Mouse (Mus musculus) forebrain, embryonic 14.5 days (tissue): ENCODE measurements around the gene Manba. TPM values are rescaled to one million over a fixed set of nuclear protein-coding genes. Genes with fewer than 3 reads are reported as not detected.
A peak's percentile ranks its signal among the peaks of the same experiment; 100 is the strongest.
"Not testable (repeated sequence)": the region's sequence is repeated elsewhere in the genome, so short reads cannot be mapped to it uniquely, and the experiment has no call there.

Experiments used
- ATAC-seq: fragments of 200-750 bp; cut with Nextera tagmentation; 2 replicates; pipeline ENCODE4 v1.8.0; 2017; ENCODE audit warnings: mild to moderate bottlenecking, moderate library complexity
- DNase-seq: peaks from one replicate; pipeline ENCODE4 v3.0.0-alpha.2; 2015; ENCODE audit warnings: low spot score
- H3K27ac ChIP-seq: fragments of 300-500 bp; sonication (generic); 2 replicates; pipeline ENCODE4 v1.5.1; 2014; ENCODE audit warnings: low read depth, mild to moderate bottlenecking, control low read depth, low read length, moderate library complexity
- H3K27me3 ChIP-seq: fragments of 300-500 bp; sonication (generic); replicated peaks from 2 replicates; pipeline ENCODE4 v1.6.1; 2014; ENCODE audit warnings: low read length, control low read depth, mixed read lengths; ENCODE audit not compliant: control insufficient read depth, insufficient read depth
- H3K36me3 ChIP-seq: fragments of 300-500 bp; sonication (generic); 2 replicates; pipeline ENCODE4 v1.6.1; 2014; ENCODE audit warnings: low read length, control low read depth; ENCODE audit not compliant: control insufficient read depth, insufficient read depth
- H3K4me1 ChIP-seq: fragments of 300-500 bp; sonication (generic); 2 replicates; pipeline ENCODE4 v1.6.1; 2014; ENCODE audit warnings: antibody characterized with exemption, low read length, control low read depth; ENCODE audit not compliant: control insufficient read depth, insufficient read depth
- H3K4me2 ChIP-seq: fragments of 300-500 bp; sonication (generic); 2 replicates; pipeline ENCODE4 v1.6.1; 2014; ENCODE audit warnings: mild to moderate bottlenecking, control low read depth, low read length
- H3K4me3 ChIP-seq: fragments of 300-500 bp; sonication (generic); 2 replicates; pipeline ENCODE4 v1.5.1; 2014; ENCODE audit warnings: low read depth, low read length, control low read depth
- H3K9ac ChIP-seq: fragments of 300-500 bp; sonication (generic); 2 replicates; pipeline ENCODE4 v1.6.1; 2014; ENCODE audit warnings: mild to moderate bottlenecking, low read length, control low read depth, moderate library complexity
- H3K9me3 ChIP-seq: fragments of 300-500 bp; sonication (generic); replicated peaks from 2 replicates; pipeline ENCODE4 v1.6.1; 2016; ENCODE audit warnings: low read length, control low read depth, mixed read lengths; ENCODE audit not compliant: control insufficient read depth
- WGBS: fragments of 180-500 bp; shearing (Covaris S2); extraction: QIAGEN DNeasy Blood & Tissue Kit; methylation state at CpG from one replicate; pipeline ENCODE4 v1.1.7; 2014; 5-methylcytosine and 5-hydroxymethylcytosine counted together
- polyA plus RNA-seq: library from polyadenylated mRNA; unstranded; fragments of >200 nt; fragmentation: Nextera tagmentation; extraction: Ambion mirVana; gene quantifications from 2 replicates; pipeline ENCODE4 v1.2.1, GENCODE M21; 2014

Manba gene
- polyA plus RNA-seq, 1 experiment from 2014 or later, result 4.1 TPM

DNA sequence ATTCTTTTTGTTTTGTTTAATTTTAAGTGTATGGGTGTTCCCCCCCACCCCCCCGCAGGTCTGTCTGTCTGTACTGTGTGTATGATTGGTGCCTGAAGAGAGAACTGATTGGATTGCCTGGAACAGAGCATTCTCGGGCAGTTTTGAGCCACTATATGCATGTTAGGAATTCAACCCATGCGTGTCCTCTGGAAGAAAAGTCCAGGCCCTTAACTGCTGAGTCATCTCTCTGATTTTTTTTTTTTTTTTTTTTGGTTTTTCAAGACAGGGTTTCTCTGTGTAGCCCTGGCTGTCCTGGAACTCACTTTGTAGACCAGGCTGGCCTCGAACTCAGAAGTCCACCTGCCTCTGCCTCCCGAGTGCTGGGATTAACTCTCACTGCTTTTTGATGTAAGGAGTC lies 6.3 kb upstream of the Manba start:
- H3K4me3 ChIP-seq, H3K9me3 ChIP-seq, H3K27me3 ChIP-seq, H3K36me3 ChIP-seq, H3K9ac ChIP-seq, H3K4me1 ChIP-seq, H3K27ac ChIP-seq, DNase-seq, H3K4me2 ChIP-seq, ATAC-seq: not testable (repeated sequence)
- 87% methylated on average over 5 of the region's 5 CpGs for WGBS

DNA sequence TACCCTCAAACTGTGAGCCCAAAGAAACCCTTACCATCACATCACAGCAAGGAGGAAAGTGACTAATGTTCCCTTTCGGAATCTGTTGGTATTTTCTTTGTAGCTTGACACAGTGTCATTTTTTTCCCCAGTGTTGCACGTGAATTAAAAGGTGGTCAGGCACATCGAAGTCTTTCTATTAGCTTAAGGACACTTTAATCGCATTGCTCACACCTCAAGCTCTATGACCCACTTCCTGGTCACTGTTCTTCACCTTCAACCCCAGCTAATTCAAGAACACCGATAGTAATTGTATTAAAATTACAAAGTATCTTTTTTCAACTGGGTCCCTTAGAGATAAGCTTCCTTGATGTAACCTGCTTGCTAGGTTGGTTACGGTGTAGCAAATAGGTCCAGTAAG lies 4.6 kb upstream of the Manba start:
- no peak overlapping the region for H3K27ac ChIP-seq
- H3K4me1 ChIP-seq, result no peaks in the 10 kb centered on the region
- 92% methylated on average over 6 of the region's 6 CpGs for WGBS
- no peaks in the 10 kb centered on the region for H3K9me3 ChIP-seq
- H3K9ac ChIP-seq, result no peak overlapping the region
- no peak overlapping the region for H3K4me2 ChIP-seq
- H3K36me3 ChIP-seq, result no peaks in the 10 kb centered on the region
- no peaks in the 10 kb centered on the region for H3K27me3 ChIP-seq
- ATAC-seq (no peak), DNase-seq (no peak)
- H3K4me3 ChIP-seq, result no peak overlapping the region

DNA sequence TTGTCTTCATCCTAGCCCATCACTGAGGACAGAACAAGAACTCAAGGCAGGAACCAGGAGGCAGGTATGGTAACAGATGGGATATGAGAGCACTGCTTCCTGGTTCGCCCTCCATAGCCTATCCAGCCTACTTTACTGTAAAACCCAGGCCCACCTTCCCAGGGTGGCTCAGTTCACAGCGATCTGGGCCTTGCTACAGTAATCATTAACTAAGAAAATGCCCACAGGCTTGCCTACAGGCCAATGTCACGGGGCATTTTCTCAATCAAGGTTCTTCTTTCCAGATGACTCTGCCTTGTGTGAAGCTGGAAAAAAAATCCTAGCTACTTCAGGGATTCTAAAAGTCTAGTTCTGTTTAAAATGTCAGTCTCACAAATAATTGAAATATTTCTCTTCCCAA lies 3.8 kb upstream of the Manba start:
- DNase-seq (no peak), ATAC-seq (no peak)
- Histone ChIP-seq H3K4me1 (no peaks in the 10 kb centered on the region), H3K36me3 (no peaks in the 10 kb centered on the region), H3K9ac (no peak overlapping the region), H3K4me3 (no peak overlapping the region), H3K4me2 (no peak overlapping the region), H3K9me3 (no peaks in the 10 kb centered on the region), H3K27ac (no peak overlapping the region), H3K27me3 (no peaks in the 10 kb centered on the region)
- WGBS, result 85% methylated on average over 3 of the region's 3 CpGs

DNA sequence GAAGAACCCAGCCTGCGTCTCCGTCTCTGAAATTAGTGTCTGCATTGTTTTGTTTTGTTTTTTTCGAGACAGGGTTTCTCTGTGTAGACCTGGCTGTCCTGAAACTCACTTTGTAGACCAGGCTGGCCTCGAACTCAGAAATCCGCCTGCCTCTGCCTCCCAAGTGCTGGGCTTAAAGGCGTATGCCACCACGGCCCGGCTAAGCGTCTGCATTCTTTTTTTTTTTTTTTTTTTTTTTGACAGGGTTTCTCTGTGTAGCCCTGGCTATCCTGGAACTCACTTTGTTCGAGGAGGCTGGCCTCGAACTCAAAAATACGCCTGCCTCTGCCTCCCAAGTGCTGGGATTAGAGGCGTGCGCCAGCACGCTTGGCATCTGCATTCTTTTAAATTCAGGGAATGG lies 761 bp upstream of the Manba start:
- H3K27ac ChIP-seq, H3K9ac ChIP-seq, DNase-seq, H3K9me3 ChIP-seq, H3K4me1 ChIP-seq, H3K27me3 ChIP-seq, H3K36me3 ChIP-seq, ATAC-seq: not testable (repeated sequence)
- 83% methylated on average over 15 of the region's 15 CpGs for WGBS
- 0 out of 2 replicates have a peak overlapping the region, but pooled peaks have one; percentile 56 for H3K4me3 ChIP-seq
- peak overlapping the region; percentile 98; the same call in 1 of the 2 replicates for H3K4me2 ChIP-seq

DNA sequence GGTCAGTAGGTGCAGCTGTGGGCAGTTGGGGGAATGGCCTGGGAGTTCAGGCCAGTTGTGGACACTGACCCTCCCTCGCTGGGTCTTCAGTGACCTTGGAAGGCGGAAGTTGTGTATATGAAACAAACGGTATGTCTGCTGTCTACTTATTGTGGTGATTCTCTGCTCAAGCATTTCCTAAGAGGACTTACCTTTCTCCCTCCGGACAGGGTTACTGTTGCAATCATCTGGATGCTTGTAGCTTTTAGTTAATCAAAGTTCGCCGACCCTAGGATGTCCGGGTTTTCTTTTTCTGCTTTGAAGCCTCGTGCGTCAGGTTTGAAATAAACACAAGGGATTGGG lies 460 bp downstream of the Manba start:
- no peak overlapping the region for H3K27ac ChIP-seq
- peak overlapping the region; percentile 98 for H3K4me2 ChIP-seq
- ATAC-seq (no peak), DNase-seq (no peak)
- no peaks in the 10 kb centered on the region for H3K4me1 ChIP-seq
- no peaks in the 10 kb centered on the region for H3K36me3 ChIP-seq
- WGBS, result 15% methylated on average over 9 of the region's 9 CpGs
- H3K9ac ChIP-seq, result peak overlapping the region; percentile 71
- H3K27me3 ChIP-seq, result no peaks in the 10 kb centered on the region
- H3K4me3 ChIP-seq, result peak overlapping the region; percentile 56
- no peaks in the 10 kb centered on the region for H3K9me3 ChIP-seq

DNA sequence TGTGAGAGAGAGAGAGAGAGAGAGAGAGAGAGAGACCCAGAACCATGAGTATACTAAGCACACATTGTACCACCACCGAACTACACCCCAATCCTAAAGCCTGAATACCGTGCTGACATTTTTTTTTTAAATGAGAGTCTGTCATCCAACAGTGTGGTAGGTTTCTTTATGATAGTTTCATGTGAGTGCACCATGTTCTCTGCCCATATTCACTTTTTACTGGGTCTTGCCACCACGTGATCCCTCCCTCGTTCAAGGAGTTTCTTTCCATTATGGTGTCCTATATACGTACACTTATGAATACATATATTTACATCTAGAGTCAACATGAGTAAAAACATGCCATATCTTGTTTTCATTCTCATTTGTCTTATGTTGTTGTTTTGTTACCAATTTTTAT lies 940 bp downstream of the Manba start:
- ATAC-seq (no peak), DNase-seq (no peak)
- Histone ChIP-seq H3K4me3 (no peak overlapping the region), H3K27ac (no peak overlapping the region), H3K4me2 (peak overlapping the region; percentile 98; the same call in 1 of the 2 replicates), H3K4me1 (no peaks in the 10 kb centered on the region), H3K27me3 (no peaks in the 10 kb centered on the region), H3K9ac (no peak overlapping the region), H3K36me3 (no peaks in the 10 kb centered on the region), H3K9me3 (no peaks in the 10 kb centered on the region)
- 74% methylated on average over 5 of the region's 5 CpGs for WGBS

DNA sequence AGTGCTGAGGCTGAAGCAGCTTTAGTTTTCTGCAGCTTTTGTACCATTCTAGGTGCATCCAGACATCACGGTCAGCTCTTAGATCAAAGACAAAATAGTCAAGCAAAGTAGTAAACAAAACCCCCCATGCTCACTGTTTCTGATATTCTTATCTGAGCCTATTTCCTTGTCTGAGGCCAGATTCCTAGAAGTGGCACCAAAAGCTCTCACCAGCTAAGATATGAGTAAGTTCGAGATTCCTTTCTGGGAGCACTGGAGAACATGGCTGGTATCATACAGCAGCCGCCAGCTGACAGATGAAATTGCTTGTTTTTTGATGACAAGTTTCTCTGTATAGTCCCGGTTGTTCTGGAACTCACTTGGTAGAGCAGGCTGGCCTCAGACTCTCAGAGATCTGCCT lies 2.4 kb downstream of the Manba start:
- no peaks in the 10 kb centered on the region for H3K27me3 ChIP-seq
- no peak overlapping the region for H3K9ac ChIP-seq
- no peak overlapping the region for H3K4me3 ChIP-seq
- no peaks in the 10 kb centered on the region for H3K4me1 ChIP-seq
- no peak for DNase-seq
- 90% methylated on average over 4 of the region's 4 CpGs for WGBS
- ATAC-seq, result no peak
- H3K27ac ChIP-seq, result no peak overlapping the region
- no peaks in the 10 kb centered on the region for H3K36me3 ChIP-seq
- no peak overlapping the region for H3K4me2 ChIP-seq
- H3K9me3 ChIP-seq, result no peaks in the 10 kb centered on the region

DNA sequence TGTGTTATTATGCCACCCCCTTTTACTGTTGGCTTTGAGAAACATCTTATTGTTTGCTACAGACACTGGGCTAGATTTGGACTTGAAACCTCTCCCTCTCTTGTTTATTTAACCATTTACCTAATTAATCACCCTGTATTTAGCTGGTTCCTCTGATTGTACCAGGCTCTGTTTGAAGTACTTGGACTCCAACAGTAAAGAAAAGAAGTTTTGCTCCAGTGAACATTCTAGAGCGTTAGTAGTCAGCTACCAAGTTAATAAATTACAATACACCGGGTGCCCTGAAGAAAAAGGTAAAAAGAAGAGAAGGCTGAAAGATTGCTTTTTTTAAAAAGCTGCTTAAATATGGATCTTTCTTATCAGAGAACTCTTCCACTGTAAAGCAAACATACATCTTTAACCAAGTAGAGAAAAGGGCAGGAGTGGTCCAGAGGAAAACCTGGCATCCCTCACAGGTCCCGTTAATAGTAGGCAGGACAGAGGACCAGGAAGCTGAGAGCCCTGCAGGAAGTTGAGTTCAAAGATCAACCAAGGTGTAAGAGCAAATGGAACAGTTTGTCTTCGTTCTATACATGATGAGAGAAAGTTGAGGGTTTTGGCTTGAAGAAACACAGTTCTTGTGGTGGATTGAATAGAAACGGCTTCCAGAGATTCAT lies 4.6 kb downstream of the Manba start:
- Histone ChIP-seq H3K9me3 (no peaks in the 10 kb centered on the region), H3K36me3 (no peaks in the 10 kb centered on the region), H3K27me3 (no peaks in the 10 kb centered on the region), H3K4me2 (no peak overlapping the region), H3K4me1 (no peaks in the 10 kb centered on the region), H3K9ac (no peak overlapping the region), H3K27ac (no peak overlapping the region), H3K4me3 (no peak overlapping the region)
- DNase-seq, result no peak
- no peak for ATAC-seq
- 86% methylated on average over 5 of the region's 5 CpGs for WGBS

DNA sequence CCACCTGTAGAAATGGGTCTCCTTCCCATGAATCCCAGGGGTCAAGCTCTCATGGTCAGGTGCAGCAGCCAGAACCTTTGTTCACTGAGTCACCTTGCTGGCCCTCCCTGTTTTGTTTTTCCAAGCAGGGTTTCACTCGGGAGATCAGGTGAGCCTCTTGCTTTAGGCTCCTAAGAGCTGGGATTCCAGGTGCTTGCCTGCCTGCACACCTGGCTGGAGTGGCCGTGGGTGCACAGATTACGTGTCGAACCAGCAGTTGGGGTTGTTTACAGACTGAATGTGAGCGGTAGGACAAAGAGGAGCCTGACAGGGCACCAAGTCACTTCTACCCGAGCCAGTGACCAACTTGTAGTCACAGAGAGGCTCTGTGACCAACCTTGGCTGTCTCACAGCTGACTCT lies 5.7 kb downstream of the Manba start:
- H3K4me3 ChIP-seq, result no peak overlapping the region
- no peak overlapping the region for H3K27ac ChIP-seq
- H3K9me3 ChIP-seq, result no peaks in the 10 kb centered on the region
- DNase-seq (no peak), ATAC-seq (no peak)
- no peaks in the 10 kb centered on the region for H3K4me1 ChIP-seq
- no peaks in the 10 kb centered on the region for H3K27me3 ChIP-seq
- no peak overlapping the region for H3K4me2 ChIP-seq
- H3K36me3 ChIP-seq, result no peaks in the 10 kb centered on the region
- no peak overlapping the region for H3K9ac ChIP-seq
- WGBS, result 83% methylated on average over 6 of the region's 6 CpGs
